Mouse (Mus musculus) gastrocnemius, postnatal 14 days (tissue): Measurements from ENCODE around the gene Sgce. TPM values are rescaled to one million over a fixed set of nuclear protein-coding genes. Genes with fewer than 3 reads are reported as not detected.

ENCODE experiments used
- DNase-seq: peaks from one replicate; pipeline ENCODE4 v3.0.0; 2021; ENCODE audit warnings: mixed read lengths
- intact Hi-C: fragments of 180-260 bp; cut with DNase I; formaldehyde crosslinking; loops from one replicate; pipeline ENCODE4 v1.15.1; 2025; ENCODE audit warnings: low total_unique reads
- total RNA-seq, 2 experiments: library from RNA; stranded (reverse); gene quantifications; 2 replicates each; pipeline ENCODE4 v1.2.3; 2021

The Sgce gene
- total RNA-seq, 2 experiments from 2014 or later = 22.3 to 26.4 TPM

GRCm38 (mm10) chr6:4728305-4728704, 18.7 kb downstream of the Sgce start:
- DNase-seq = no peak
- intact Hi-C loops = no loop called here

GRCm38 (mm10) chr6:4723998-4724757, 22.8 kb downstream of the Sgce start:
- intact Hi-C loops = no loop called here
- DNase-seq = no peak

GRCm38 (mm10) chr6:4722739-4723138, 24.3 kb downstream of the Sgce start:
- no peak for DNase-seq
- intact Hi-C loops = no loop called here

- intact Hi-C loops = no loop called here
- DNase-seq = no peak
Measured at GRCm38 (mm10) chr6:4722142-4722541, 24.9 kb downstream of the Sgce start.

- no peak for DNase-seq
- intact Hi-C loops = no loop called here
Measured at GRCm38 (mm10) chr6:4717344-4717743, 29.7 kb downstream of the Sgce start.

GRCm38 (mm10) chr6:4716171-4716570, 30.8 kb downstream of the Sgce start:
- no peak for DNase-seq
- intact Hi-C loops = no loop called here

GRCm38 (mm10) chr6:4708971-4709370, 38.0 kb downstream of the Sgce start:
- intact Hi-C loops = no loop called here
- DNase-seq = peak; percentile 23

GRCm38 (mm10) chr6:4706415-4706814, 40.6 kb downstream of the Sgce start:
- intact Hi-C loops = no loop called here
- DNase-seq = peak; percentile 43

- intact Hi-C loops = no loop called here
- no peak for DNase-seq
Measured at GRCm38 (mm10) chr6:4703908-4704307, 43.1 kb downstream of the Sgce start.

GRCm38 (mm10) chr6:4701641-4702040, 45.4 kb downstream of the Sgce start:
- no peak for DNase-seq
- intact Hi-C loops = no loop called here

- intact Hi-C loops = no loop called here
- no peak for DNase-seq
Measured at GRCm38 (mm10) chr6:4695778-4696177, 51.2 kb downstream of the Sgce start.

GRCm38 (mm10) chr6:4694672-4695231, 52.3 kb downstream of the Sgce start:
- intact Hi-C loops = no loop called here

GRCm38 (mm10) chr6:4693544-4693943, 53.5 kb downstream of the Sgce start:
- intact Hi-C loops = no loop called here
- DNase-seq = no peak

More at GRCm38 (mm10) chr6:4694672-4695231, 52.3 kb downstream of the Sgce start:
- DNase-seq = no peak

- intact Hi-C loops = no loop called here
Measured at GRCm38 (mm10) chr6:4690438-4690837, 56.6 kb downstream of the Sgce start.

GRCm38 (mm10) chr6:4684706-4685340, 62.2 kb downstream of the Sgce start:
- intact Hi-C loops = no loop called here
- DNase-seq = no peak

More at GRCm38 (mm10) chr6:4690438-4690837, 56.6 kb downstream of the Sgce start:
- DNase-seq = no peak

- intact Hi-C loops = no loop called here
- DNase-seq = no peak
Measured at GRCm38 (mm10) chr6:4680576-4680975, 66.4 kb downstream of the Sgce start.

GRCm38 (mm10) chr6:4679981-4680380, 67.0 kb downstream of the Sgce start:
- intact Hi-C loops = no loop called here
- no peak for DNase-seq

GRCm38 (mm10) chr6:4677356-4677761, 69.6 kb downstream of the Sgce start:
- DNase-seq = no peak
- intact Hi-C loops = no loop called here

GRCm38 (mm10) chr6:4665154-4665553, 81.9 kb downstream of the Sgce start:
- no peak for DNase-seq
- intact Hi-C loops = no loop called here

- no peak for DNase-seq
- intact Hi-C loops = no loop called here
Measured at GRCm38 (mm10) chr6:4664313-4664712, 82.7 kb downstream of the Sgce start.

- no peak for DNase-seq
- intact Hi-C loops = no loop called here
Measured at GRCm38 (mm10) chr6:4663516-4663915, 83.5 kb downstream of the Sgce start.
